Mouse (Mus musculus) forebrain, embryonic 12.5 days (tissue): Measurements from ENCODE around the gene Cntnap2. TPM values are rescaled to one million over a fixed set of nuclear protein-coding genes. Genes with fewer than 3 reads are reported as not detected.

Experiments used
- ATAC-seq: fragments of 200-750 bp; cut with Nextera tagmentation; 2 replicates; pipeline ENCODE4 v1.8.0; 2017; ENCODE audit warnings: moderate TSS enrichment; ENCODE audit not compliant: low FRiP score
- H3K27ac ChIP-seq: fragments of 300-500 bp; sonication (generic); 2 replicates; pipeline ENCODE4 v1.5.1; 2016; ENCODE audit warnings: mild to moderate bottlenecking
- H3K27me3 ChIP-seq: fragments of 300-500 bp; sonication (generic); 2 replicates; pipeline ENCODE4 v1.6.1; 2016; ENCODE audit warnings: mild to moderate bottlenecking
- H3K36me3 ChIP-seq: fragments of 300-500 bp; sonication (generic); replicated peaks from 2 replicates; pipeline ENCODE4 v1.6.1; 2016; ENCODE audit warnings: mild to moderate bottlenecking
- H3K4me1 ChIP-seq: fragments of 300-500 bp; sonication (generic); 2 replicates; pipeline ENCODE4 v1.6.1; 2016
- H3K4me2 ChIP-seq: fragments of 300-500 bp; sonication (generic); 2 replicates; pipeline ENCODE4 v1.6.1; 2016; ENCODE audit warnings: mild to moderate bottlenecking, moderate library complexity
- H3K4me3 ChIP-seq: fragments of 300-500 bp; sonication (generic); replicated peaks from 2 replicates; pipeline ENCODE4 v1.5.1; 2016; ENCODE audit warnings: mild to moderate bottlenecking
- H3K9ac ChIP-seq: fragments of 300-500 bp; sonication (generic); 2 replicates; pipeline ENCODE4 v1.6.1; 2016; ENCODE audit warnings: mild to moderate bottlenecking
- H3K9me3 ChIP-seq: fragments of 300-500 bp; sonication (generic); 2 replicates; pipeline ENCODE4 v1.6.1; 2016
- WGBS: fragments of 180-500 bp; shearing (Covaris S2); methylation state at CpG from one replicate; pipeline ENCODE4 v1.1.7; 2016; 5-methylcytosine and 5-hydroxymethylcytosine counted together
- polyA plus RNA-seq: library from polyadenylated mRNA; unstranded; fragments of >200 nt; fragmentation: Nextera tagmentation; extraction: Ambion mirVana; gene quantifications from 2 replicates; pipeline ENCODE4 v1.2.1, GENCODE M21; 2016

Gene Cntnap2
- polyA plus RNA-seq, 1 experiment from 2014 or later, result 99.3 TPM

GRCm38 (mm10) chr6:45236531-45236930 is 177.4 kb downstream of the Cntnap2 start:
- WGBS, result 88% methylated on average over 4 of the region's 4 CpGs
- H3K9ac ChIP-seq, result no peak overlapping the region
- no peak overlapping the region for H3K4me3 ChIP-seq
- no peak for ATAC-seq
- no peaks in the 10 kb centered on the region for H3K9me3 ChIP-seq
- no peaks in the 10 kb centered on the region for H3K36me3 ChIP-seq
- 0 out of 2 replicates have a peak, but pooled peaks cover 4% of the 10 kb centered on the region for H3K4me1 ChIP-seq
- H3K27ac ChIP-seq, result no peak overlapping the region
- H3K4me2 ChIP-seq, result no peak overlapping the region
- no peaks in the 10 kb centered on the region for H3K27me3 ChIP-seq

- ATAC-seq, result no peak
- H3K36me3 ChIP-seq, result no peaks in the 10 kb centered on the region
- H3K4me2 ChIP-seq, result no peak overlapping the region
- H3K9me3 ChIP-seq, result no peaks in the 10 kb centered on the region
- H3K9ac ChIP-seq, result no peak overlapping the region
- no peak overlapping the region for H3K27ac ChIP-seq
- H3K4me3 ChIP-seq, result no peak overlapping the region
- H3K27me3 ChIP-seq, result no peaks in the 10 kb centered on the region
- 0 out of 2 replicates have a peak, but pooled peaks cover 4% of the 10 kb centered on the region for H3K4me1 ChIP-seq
These were observed 179.0 kb downstream of the Cntnap2 start for GRCm38 (mm10) chr6:45238117-45238516.

GRCm38 (mm10) chr6:45241218-45241617 is 182.1 kb downstream of the Cntnap2 start:
- 100% methylated on average over 1 of the region's 1 CpGs for WGBS
- H3K4me1 ChIP-seq, result 0 out of 2 replicates have a peak, but pooled peaks cover 4% of the 10 kb centered on the region
- H3K4me3 ChIP-seq, result no peak overlapping the region
- no peak overlapping the region for H3K4me2 ChIP-seq
- no peak for ATAC-seq
- no peaks in the 10 kb centered on the region for H3K9me3 ChIP-seq
- H3K36me3 ChIP-seq, result no peaks in the 10 kb centered on the region
- H3K27ac ChIP-seq, result no peak overlapping the region
- no peak overlapping the region for H3K9ac ChIP-seq
- no peaks in the 10 kb centered on the region for H3K27me3 ChIP-seq

GRCm38 (mm10) chr6:45244680-45245079 is 185.5 kb downstream of the Cntnap2 start:
- Histone ChIP-seq H3K27me3 (no peaks in the 10 kb centered on the region), H3K4me3 (no peak overlapping the region), H3K36me3 (no peaks in the 10 kb centered on the region), H3K4me2 (no peak overlapping the region), H3K9me3 (no peaks in the 10 kb centered on the region), H3K4me1 (no peaks in the 10 kb centered on the region), H3K9ac (no peak overlapping the region), H3K27ac (no peak overlapping the region)
- WGBS, result 81% methylated on average over 1 of the region's 1 CpGs
- no peak for ATAC-seq

GRCm38 (mm10) chr6:45258047-45258446 is 198.9 kb downstream of the Cntnap2 start:
- no peaks in the 10 kb centered on the region for H3K4me1 ChIP-seq
- 64% methylated on average over 1 of the region's 1 CpGs for WGBS
- no peaks in the 10 kb centered on the region for H3K9me3 ChIP-seq
- H3K27me3 ChIP-seq, result no peaks in the 10 kb centered on the region
- H3K36me3 ChIP-seq, result no peaks in the 10 kb centered on the region
- no peak for ATAC-seq
- no peak overlapping the region for H3K9ac ChIP-seq
- no peak overlapping the region for H3K4me2 ChIP-seq
- H3K27ac ChIP-seq, result no peak overlapping the region
- H3K4me3 ChIP-seq, result no peak overlapping the region

- 88% methylated on average over 2 of the region's 2 CpGs for WGBS
- H3K4me1 ChIP-seq, result no peaks in the 10 kb centered on the region
- no peaks in the 10 kb centered on the region for H3K9me3 ChIP-seq
- no peak overlapping the region for H3K27ac ChIP-seq
- no peak overlapping the region for H3K4me2 ChIP-seq
- no peak overlapping the region for H3K9ac ChIP-seq
- H3K4me3 ChIP-seq, result no peak overlapping the region
- H3K36me3 ChIP-seq, result no peaks in the 10 kb centered on the region
- no peaks in the 10 kb centered on the region for H3K27me3 ChIP-seq
- ATAC-seq, result no peak
These were observed 212.4 kb downstream of the Cntnap2 start for GRCm38 (mm10) chr6:45271537-45271936.

- H3K36me3 ChIP-seq, result no peaks in the 10 kb centered on the region
- no peak overlapping the region for H3K4me2 ChIP-seq
- no peaks in the 10 kb centered on the region for H3K9me3 ChIP-seq
- ATAC-seq, result no peak
- no peaks in the 10 kb centered on the region for H3K27me3 ChIP-seq
- WGBS, result 43% methylated on average over 1 of the region's 1 CpGs
- H3K9ac ChIP-seq, result no peak overlapping the region
- H3K4me3 ChIP-seq, result no peak overlapping the region
- H3K27ac ChIP-seq, result no peak overlapping the region
- no peaks in the 10 kb centered on the region for H3K4me1 ChIP-seq
These were observed 214.2 kb downstream of the Cntnap2 start for GRCm38 (mm10) chr6:45273259-45273775.

GRCm38 (mm10) chr6:45290154-45290553 is 231.0 kb downstream of the Cntnap2 start:
- no peak overlapping the region for H3K9ac ChIP-seq
- no peak overlapping the region for H3K4me3 ChIP-seq
- H3K9me3 ChIP-seq, result no peaks in the 10 kb centered on the region
- no peak overlapping the region for H3K27ac ChIP-seq
- no peak overlapping the region for H3K4me2 ChIP-seq
- no peaks in the 10 kb centered on the region for H3K4me1 ChIP-seq
- no peak for ATAC-seq
- WGBS, result 93% methylated on average over 1 of the region's 1 CpGs
- H3K27me3 ChIP-seq, result no peaks in the 10 kb centered on the region
- H3K36me3 ChIP-seq, result no peaks in the 10 kb centered on the region

- 68% methylated on average over 3 of the region's 3 CpGs for WGBS
- H3K9ac ChIP-seq, result no peak overlapping the region
- H3K9me3 ChIP-seq, result no peaks in the 10 kb centered on the region
- H3K4me1 ChIP-seq, result no peaks in the 10 kb centered on the region
- H3K36me3 ChIP-seq, result no peaks in the 10 kb centered on the region
- ATAC-seq, result no peak
- H3K27ac ChIP-seq, result no peak overlapping the region
- H3K4me3 ChIP-seq, result no peak overlapping the region
- H3K4me2 ChIP-seq, result no peak overlapping the region
- H3K27me3 ChIP-seq, result no peaks in the 10 kb centered on the region
These were observed 258.3 kb downstream of the Cntnap2 start for GRCm38 (mm10) chr6:45317455-45317854.

GRCm38 (mm10) chr6:45323505-45323904 is 264.3 kb downstream of the Cntnap2 start:
- H3K27me3 ChIP-seq, result no peaks in the 10 kb centered on the region
- H3K9me3 ChIP-seq, result no peaks in the 10 kb centered on the region
- H3K4me3 ChIP-seq, result no peak overlapping the region
- no peaks in the 10 kb centered on the region for H3K4me1 ChIP-seq
- no peak for ATAC-seq
- no peak overlapping the region for H3K27ac ChIP-seq
- no peak overlapping the region for H3K9ac ChIP-seq
- WGBS, result 10% methylated on average over 2 of the region's 2 CpGs
- H3K36me3 ChIP-seq, result no peaks in the 10 kb centered on the region
- H3K4me2 ChIP-seq, result no peak overlapping the region

- Histone ChIP-seq H3K4me2 (no peak overlapping the region), H3K36me3 (no peaks in the 10 kb centered on the region), H3K27me3 (no peaks in the 10 kb centered on the region), H3K9ac (no peak overlapping the region), H3K4me3 (no peak overlapping the region), H3K9me3 (no peaks in the 10 kb centered on the region), H3K27ac (no peak overlapping the region), H3K4me1 (no peaks in the 10 kb centered on the region)
- 60% methylated on average over 3 of the region's 3 CpGs for WGBS
- ATAC-seq, result no peak
These were observed 268.9 kb downstream of the Cntnap2 start for GRCm38 (mm10) chr6:45327952-45328485.

- Histone ChIP-seq H3K36me3 (no peaks in the 10 kb centered on the region), H3K4me1 (no peaks in the 10 kb centered on the region), H3K27ac (no peak overlapping the region), H3K27me3 (no peaks in the 10 kb centered on the region), H3K9me3 (no peaks in the 10 kb centered on the region), H3K9ac (no peak overlapping the region), H3K4me3 (no peak overlapping the region), H3K4me2 (no peak overlapping the region)
- WGBS, result 76% methylated on average over 2 of the region's 2 CpGs
- no peak for ATAC-seq
These were observed 286.2 kb downstream of the Cntnap2 start for GRCm38 (mm10) chr6:45345396-45345795.

GRCm38 (mm10) chr6:45345953-45346352 is 286.8 kb downstream of the Cntnap2 start:
- no peak overlapping the region for H3K27ac ChIP-seq
- H3K4me2 ChIP-seq, result no peak overlapping the region
- no peak overlapping the region for H3K4me3 ChIP-seq
- H3K9ac ChIP-seq, result no peak overlapping the region
- ATAC-seq, result no peak
- no peaks in the 10 kb centered on the region for H3K36me3 ChIP-seq
- H3K27me3 ChIP-seq, result no peaks in the 10 kb centered on the region
- H3K9me3 ChIP-seq, result no peaks in the 10 kb centered on the region
- H3K4me1 ChIP-seq, result no peaks in the 10 kb centered on the region
